Mouse (Mus musculus) megakaryocyte, adult 5-6 weeks (primary cell): ENCODE data around the gene Acvr1. TPM values are rescaled to one million over a fixed set of nuclear protein-coding genes. Genes with fewer than 3 reads are reported as not detected.

ENCODE experiments used
- ATAC-seq: 2 replicates; pipeline ENCODE4 v1.8.0; 2016; ENCODE audit warnings: mild to moderate bottlenecking, inconsistent platforms; ENCODE audit not compliant: poor library complexity, severe bottlenecking
- total RNA-seq, 2 experiments: library from RNA; stranded (forward) in 1 of 2; stranded (reverse) in 1 of 2; fragments of 153-499, 151-499 nt in 1 of 2; fragments of 221-1000, 200-1000 nt in 1 of 2; gene quantifications; 2 replicates each; pipeline versions ENCODE4 v1.2.3 to v1.2.4; 2015 to 2017

The Acvr1 gene
- total RNA-seq, 2 experiments from 2014 or later: 3.0 to 9.6 TPM

DNA sequence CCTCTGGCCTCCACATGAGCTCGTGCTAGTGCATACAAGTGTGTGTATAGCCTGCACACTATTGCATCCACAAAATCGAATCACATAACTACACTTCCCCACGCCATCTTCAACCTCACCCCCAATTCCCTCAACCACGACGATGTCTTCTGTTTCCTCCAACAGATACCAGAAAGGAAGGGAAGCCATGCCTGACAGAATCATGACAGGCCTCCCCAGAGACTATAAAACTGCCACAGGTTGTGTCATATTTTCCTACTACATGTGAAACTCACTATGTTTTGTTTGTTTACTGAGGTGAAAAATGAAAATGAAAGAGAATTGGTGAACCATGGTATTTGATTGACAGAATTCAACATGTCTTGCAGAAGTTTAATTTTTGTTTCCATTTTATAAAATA is 143.6 kb downstream of the Acvr1 start:
- no peak for ATAC-seq

- no peak for ATAC-seq
Measured at GRCm38 (mm10) chr2:58419571-58419970, 147.4 kb downstream of the Acvr1 start.

GRCm38 (mm10) chr2:58418109-58418508 is 148.8 kb downstream of the Acvr1 start:
- ATAC-seq: no peak

- no peak for ATAC-seq
Measured at GRCm38 (mm10) chr2:58417684-58418083, 149.3 kb downstream of the Acvr1 start.

- ATAC-seq: 0 out of 2 replicates have a peak, but pooled peaks have one; percentile 40
Measured at GRCm38 (mm10) chr2:58415037-58415436, 151.9 kb downstream of the Acvr1 start.

DNA sequence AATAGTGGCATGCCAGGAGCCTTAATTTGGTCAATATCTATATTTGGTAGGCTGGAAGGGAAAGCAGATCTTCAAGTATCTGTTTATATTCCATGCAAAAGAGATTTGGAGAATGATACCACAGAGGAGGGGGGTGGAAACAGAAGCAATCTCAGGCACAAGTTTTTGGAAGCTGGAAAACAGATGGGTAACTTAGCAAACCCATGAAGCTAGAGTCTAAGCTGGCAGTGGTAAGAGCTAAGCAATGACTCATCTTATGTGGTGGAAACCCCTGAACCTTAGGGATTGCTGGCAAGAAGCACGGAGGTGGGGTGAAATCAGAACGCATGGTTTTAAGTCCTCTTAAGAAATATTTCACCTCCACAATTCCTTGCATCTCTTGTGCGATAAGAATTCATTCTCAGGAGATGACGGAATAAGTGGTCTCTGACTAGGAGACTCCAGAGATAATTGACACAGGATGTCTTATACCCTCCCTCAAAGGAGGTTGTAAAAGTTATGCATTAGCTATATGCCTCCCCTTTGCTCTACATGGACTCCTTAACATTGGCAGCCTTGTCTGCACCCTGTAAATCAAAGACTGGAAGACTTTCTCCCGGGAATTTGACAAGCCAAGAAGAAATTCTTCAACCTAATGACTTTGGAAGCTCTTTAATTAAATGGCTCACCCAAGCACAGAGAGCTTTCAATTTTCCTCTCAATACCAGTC is 157.9 kb downstream of the Acvr1 start:
- no peak for ATAC-seq

GRCm38 (mm10) chr2:58403481-58403880 is 163.5 kb downstream of the Acvr1 start:
- ATAC-seq: no peak

DNA sequence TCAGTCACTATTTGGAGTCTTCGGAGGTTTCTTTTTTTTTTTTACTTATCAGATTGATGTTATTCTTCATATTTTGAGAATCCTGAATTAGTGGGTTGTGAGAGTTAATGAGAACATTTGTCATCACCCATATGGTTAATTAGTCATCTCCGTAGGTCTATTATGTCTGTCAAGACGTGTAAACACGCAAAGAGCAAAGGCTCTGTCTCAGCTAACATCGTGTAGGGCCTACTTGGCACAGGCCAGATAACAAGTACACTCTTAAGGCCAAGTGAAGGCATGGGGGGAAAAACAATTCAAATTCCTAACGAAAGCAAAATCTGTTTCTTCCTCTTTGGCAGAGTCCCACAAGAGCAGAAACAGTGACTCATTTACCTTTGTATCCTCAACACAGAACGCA is 178.4 kb downstream of the Acvr1 start:
- no peak for ATAC-seq

DNA sequence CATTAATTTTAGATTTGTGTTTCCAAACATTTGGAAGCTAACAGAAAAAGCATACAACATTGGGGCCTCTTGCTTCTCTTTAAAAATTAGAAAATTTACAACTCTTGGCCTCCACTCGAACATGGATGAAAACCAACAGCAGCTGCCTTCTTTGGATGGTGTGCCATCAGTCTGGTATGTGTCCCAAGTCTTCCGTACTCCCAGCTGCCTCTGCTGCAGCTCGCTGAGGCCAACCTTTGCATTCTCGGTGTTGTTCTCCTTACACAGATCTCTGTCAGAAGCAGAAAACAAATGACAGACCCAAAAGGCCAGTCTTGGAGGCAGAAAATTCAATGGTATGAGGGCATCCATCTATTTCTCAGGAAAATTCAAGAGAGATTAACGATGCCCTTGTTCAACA is 186.9 kb downstream of the Acvr1 start:
- no peak for ATAC-seq

- ATAC-seq: no peak
Measured at GRCm38 (mm10) chr2:58379475-58379874, 187.5 kb downstream of the Acvr1 start.

- no peak for ATAC-seq
Measured at GRCm38 (mm10) chr2:58377417-58378130, 189.4 kb downstream of the Acvr1 start.

DNA sequence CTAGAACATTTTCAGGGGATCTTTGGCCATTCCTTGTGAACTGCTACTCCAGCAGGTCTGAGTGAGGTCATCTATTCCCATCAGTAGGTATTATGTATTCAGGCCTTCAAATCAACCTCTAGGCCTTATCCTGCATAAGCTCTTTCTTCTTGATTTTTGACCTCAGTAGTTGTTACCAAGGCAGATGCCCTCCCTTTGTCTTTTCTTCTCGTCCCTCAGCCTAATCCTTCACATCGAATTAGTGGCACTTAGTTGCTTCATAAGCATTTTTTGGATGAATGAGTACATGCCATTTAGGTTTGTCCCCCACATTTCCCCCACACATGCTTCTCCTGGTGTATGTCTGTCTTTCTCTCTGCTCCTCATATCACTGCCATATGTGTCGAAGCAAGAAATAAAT is 200.8 kb downstream of the Acvr1 start:
- no peak for ATAC-seq

DNA sequence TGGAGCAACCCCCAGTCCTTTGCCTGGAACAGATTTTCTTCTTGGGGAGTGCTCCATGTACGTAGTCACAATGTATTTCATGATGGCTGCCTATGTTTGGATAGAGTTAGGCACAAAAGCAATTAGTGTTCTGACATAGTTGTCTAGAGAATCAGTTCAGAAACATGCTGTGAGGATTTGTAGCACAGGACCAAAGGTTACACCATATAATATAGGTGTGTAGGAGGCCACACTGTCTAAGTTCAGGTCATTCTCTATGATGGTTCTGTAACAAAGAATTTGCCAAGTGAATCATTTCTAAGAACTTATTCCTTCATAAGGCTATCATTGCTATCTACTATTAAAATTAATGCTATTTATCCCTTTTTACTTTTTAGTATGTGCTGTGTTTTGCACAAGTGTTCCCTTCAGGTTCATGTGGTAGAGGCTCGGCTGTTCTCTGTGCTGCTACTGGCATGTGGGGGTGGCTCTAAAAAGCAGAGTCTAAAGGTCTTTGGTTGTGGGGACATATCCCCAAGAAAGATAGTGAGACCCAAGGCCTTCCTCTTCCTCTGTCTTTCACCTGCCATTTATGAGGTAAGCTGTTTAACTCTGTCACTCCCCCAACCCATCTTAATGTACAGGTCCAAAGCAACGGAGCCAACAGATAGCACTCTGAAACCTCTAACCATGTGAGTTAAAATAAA is 205.5 kb downstream of the Acvr1 start:
- ATAC-seq: no peak

DNA sequence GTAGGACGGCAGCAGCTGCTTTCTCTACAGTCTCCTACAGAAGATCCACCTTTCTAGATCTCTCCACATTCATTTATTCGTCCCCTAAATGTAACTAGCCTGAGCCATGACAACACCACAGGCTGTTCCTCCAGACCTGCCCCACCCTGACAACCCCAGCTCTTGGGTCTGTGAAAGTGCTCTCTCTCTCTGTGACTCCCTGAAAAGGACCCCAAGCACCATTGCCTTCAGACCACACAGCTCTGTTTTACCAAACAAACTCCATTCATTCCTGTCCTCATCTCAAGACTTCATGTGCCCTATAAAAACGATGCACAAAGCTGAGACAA is 208.9 kb downstream of the Acvr1 start:
- no peak for ATAC-seq

GRCm38 (mm10) chr2:58357414-58358131 is 209.4 kb downstream of the Acvr1 start, which contains the start of gene Acvr1c:
TSS of gene Acvr1c (minus strand) at chr2:58357895.
- ATAC-seq: peak; percentile 56

DNA sequence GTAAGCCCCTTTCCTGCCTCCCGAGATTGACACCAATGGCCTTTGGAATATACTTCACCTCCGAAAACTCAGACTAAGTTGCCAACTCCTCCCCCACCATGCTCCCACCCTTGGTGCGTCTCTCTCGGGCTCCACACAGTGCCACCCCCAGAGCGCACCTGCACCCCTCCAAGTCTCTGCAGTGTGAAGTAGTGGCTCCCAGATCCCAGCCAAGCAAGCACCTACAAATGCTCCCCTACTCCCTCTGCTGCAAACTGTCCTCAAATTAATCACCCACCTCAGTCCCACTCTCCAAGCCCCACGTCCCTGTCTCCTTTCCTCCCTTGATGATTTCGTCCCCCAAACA is 209.9 kb downstream of the Acvr1 start:
- ATAC-seq: 0 out of 2 replicates have a peak, but pooled peaks have one; percentile 12

DNA sequence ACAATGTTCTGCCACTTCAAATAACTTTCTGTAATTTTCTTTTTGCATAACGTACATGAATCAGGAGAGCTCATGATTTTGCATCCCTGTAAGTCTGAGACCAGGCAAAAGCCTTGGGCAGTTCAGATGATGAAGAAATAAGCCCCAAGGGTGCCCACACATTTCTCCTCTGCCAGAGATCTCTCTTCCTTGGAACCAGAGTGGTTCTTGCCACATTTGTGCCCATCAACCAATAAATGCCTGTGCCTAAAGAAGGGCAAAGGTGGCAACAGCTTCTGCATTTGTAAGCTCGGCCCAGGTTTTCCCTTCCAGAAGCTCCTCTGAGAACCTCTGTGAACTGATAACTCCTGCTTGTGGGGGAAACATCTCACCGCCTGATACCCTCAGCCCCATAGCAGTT is 212.6 kb downstream of the Acvr1 start:
- no peak for ATAC-seq

- ATAC-seq: no peak
Measured at GRCm38 (mm10) chr2:58352846-58353245, 214.1 kb downstream of the Acvr1 start.

DNA sequence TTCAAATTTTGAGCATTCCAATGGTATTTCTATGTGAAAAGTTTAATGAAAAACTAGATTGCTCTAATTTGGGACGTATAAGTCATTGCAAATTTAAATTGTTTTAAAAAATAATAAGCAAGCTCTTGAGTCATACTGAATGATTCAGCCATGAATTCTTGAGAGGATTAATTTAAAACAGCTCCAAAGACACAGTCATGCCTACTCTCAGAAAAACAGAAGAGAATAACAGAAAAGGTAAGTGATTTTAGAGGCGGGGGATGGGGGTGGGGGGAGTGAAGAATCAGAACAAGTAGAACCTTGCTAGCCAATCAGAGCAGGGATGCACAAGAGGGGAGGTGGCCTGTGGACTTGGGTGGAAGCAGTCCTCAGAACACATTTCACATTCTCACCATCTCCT is 216.3 kb downstream of the Acvr1 start:
- ATAC-seq: no peak
